Mouse (Mus musculus): ENCODE results near the gene Lce1l.

DNA sequence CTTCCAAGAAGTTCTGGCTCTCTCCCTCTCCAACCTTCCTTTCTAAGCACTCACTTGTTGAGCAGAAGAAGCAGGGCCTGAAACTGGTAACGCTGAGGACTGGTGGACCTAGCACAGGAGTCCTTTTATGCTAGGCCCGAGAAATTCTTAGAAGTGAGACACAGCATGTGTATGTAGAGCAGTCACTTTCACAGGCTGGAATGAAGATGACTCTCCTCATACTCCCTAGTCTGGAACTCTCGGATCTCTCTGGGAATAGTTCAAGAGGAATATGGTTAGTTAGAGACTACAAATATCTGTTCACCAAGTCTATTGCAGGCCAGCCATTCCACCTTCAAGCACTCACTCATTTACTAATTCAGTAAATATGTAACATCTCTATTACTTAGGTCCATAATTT, at the start of gene Lce1l:
- TF ChIP-seq CTCF (IDR thresholded peaks at IDR 0.05; ENCODE audit: low read depth, low read length) (no peak), POLR2A (IDR thresholded peaks at IDR 0.05; ENCODE audit: extremely low read depth, insufficient read depth, low read length) (no peak)

Data from liver, adult 2 months (tissue).